In the genomic region with DNA sequence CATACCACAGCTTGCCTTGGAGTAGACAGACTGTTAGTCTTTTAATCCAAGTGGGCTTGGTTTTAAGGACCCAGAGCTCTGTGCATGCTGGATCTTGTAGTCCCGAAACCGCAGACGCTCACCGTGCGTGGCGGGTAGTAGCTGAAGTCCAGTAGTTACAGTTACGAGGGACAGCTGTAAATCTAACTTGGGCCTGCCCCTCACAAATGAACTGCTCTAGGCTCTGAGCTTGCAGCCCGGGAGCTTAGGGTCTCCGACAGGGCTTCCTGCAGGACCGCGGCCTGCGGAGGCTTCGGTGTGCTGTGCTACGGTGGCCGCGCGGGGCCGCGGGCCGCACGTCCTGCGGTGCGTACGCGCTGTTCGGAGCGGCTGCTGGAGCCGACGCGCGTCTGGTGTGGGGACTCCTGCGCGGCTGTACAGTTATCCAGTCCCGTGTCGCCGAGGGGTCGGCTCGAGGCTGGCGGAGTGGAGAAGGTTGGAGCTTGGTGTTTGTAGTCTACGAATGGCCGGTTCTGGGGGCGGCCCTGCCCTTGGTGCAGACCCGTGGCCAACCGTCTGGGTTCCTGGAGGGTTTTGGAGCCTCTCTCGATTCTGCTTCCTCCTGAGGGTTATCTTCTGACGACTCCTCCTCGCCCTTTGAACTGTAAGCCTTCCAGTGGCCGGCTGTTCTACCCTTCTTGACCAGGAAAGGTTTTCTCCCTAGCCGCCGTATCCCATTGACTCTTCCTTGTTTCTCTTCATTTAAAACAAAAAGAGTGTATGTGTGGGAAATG, we compare ENCODE assay signal across 9 mouse cellular contexts. TPM values are rescaled to one million over a fixed set of nuclear protein-coding genes. Genes with fewer than 3 reads are reported as not detected.
A peak's percentile ranks its signal among the peaks of the same experiment; 100 is the strongest.
DNase-seq lines count a peak whose midpoint lies in the region; ATAC-seq and TF ChIP-seq lines count a peak whose summit lies in the region.
"Had no signal": no experiment of that assay in that cellular context is flagged by ENCODE, and none has a peak within 500 bp of the region (broad histone marks: within the 10 kb centered on the region; RNA-seq: fewer than 3 reads in every experiment).

Gene Atg4c, plus strand, starts transcription at position 125 of the 773 bp plus-strand sequence.

- WGBS in embryonic facial prominence, embryonic 13.5 days: under 1% methylated on average over 50 of the region's 50 CpGs
- WGBS in limb, embryonic 11.5 days: under 1% methylated on average over 50 of the region's 50 CpGs
- under 1% methylated on average over 50 of the region's 50 CpGs for WGBS in midbrain, embryonic 13.5 days
- WGBS in small intestine, adult 2 months: under 1% methylated on average over 50 of the region's 50 CpGs

- H3K9ac ChIP-seq in embryonic facial prominence, embryonic 13.5 days: peak within 1 kb of the TSS; percentile 93
- peak within 1 kb of the TSS; percentile 70 for H3K9ac ChIP-seq in limb, embryonic 11.5 days (ENCODE audit: low read length)
- peak within 1 kb of the TSS; percentile 83 for H3K9ac ChIP-seq in midbrain, embryonic 13.5 days (replicated peaks)

- DNase-seq in 3134 (ENCODE audit: extremely low read depth, insufficient read length, low spot score): peak; percentile 94
- DNase-seq in adrenal gland, postnatal 4 days (ENCODE audit: low spot score in 2 of 2): peak; percentile 61 to 67
- DNase-seq in heart, adult 18-20 months: peak; percentile 90 to 93
- DNase-seq in kidney, adult 18-20 months: peak; percentile 92
- peak; percentile 90 for DNase-seq in limb, embryonic 11.5 days (ENCODE audit: low spot score)

- peak within 1 kb of the TSS; percentile 72 for H3K4me3 ChIP-seq in embryonic facial prominence, embryonic 13.5 days
- peak within 1 kb of the TSS; percentile 68 for H3K4me3 ChIP-seq in limb, embryonic 11.5 days (ENCODE audit: low read depth, low read length)
- peak within 1 kb of the TSS; percentile 64 for H3K4me3 ChIP-seq in midbrain, embryonic 13.5 days (replicated peaks)
- peak within 1 kb of the TSS; percentile 71 for H3K4me3 ChIP-seq in small intestine, adult 2 months (ENCODE audit: low read depth, low read length)

- peak within 1 kb of the TSS; percentile 96 for H3K27ac ChIP-seq in embryonic facial prominence, embryonic 13.5 days
- peak within 1 kb of the TSS; percentile 81 for H3K27ac ChIP-seq in limb, embryonic 11.5 days (replicated peaks; ENCODE audit: low read depth, low read length)
- peak within 1 kb of the TSS; percentile 92 for H3K27ac ChIP-seq in midbrain, embryonic 13.5 days
- H3K27ac ChIP-seq in small intestine, adult 2 months (ENCODE audit: insufficient read depth, low read depth, low read length): peak within 1 kb of the TSS; percentile 95

- ATAC-seq in embryonic facial prominence, embryonic 13.5 days (ENCODE audit: insufficient number of reproducible peaks, insufficient read depth, low FRiP score, low TSS enrichment, low read depth): peak; percentile 91
- ATAC-seq in limb, embryonic 11.5 days (ENCODE audit: insufficient number of reproducible peaks, low FRiP score, low TSS enrichment, low read depth): peak; percentile 94
- ATAC-seq in midbrain, embryonic 13.5 days: peak; percentile 99

- TF ChIP-seq POLR2A in small intestine, adult 2 months (IDR thresholded peaks at IDR 0.05; ENCODE audit: low read depth, low read length): no peak; the same call in 1 of the 2 replicates

- H3K9me3 ChIP-seq in embryonic facial prominence, embryonic 13.5 days: no peaks in the 10 kb centered on the region
- H3K9me3 ChIP-seq in limb, embryonic 11.5 days (ENCODE audit: control insufficient read depth, low read length): no peaks in the 10 kb centered on the region
- 0 out of 2 replicates have a peak, but pooled peaks cover 3% of the 10 kb centered on the region for H3K9me3 ChIP-seq in midbrain, embryonic 13.5 days

- H3K4me1 ChIP-seq in embryonic facial prominence, embryonic 13.5 days: no peaks in the 10 kb centered on the region
- H3K4me1 ChIP-seq in limb, embryonic 11.5 days (ENCODE audit: control insufficient read depth, insufficient read depth, low read length): no peaks in the 10 kb centered on the region
- 0 out of 2 replicates have a peak, but pooled peaks cover 7% of the 10 kb centered on the region for H3K4me1 ChIP-seq in midbrain, embryonic 13.5 days (replicated peaks)
- no peaks in the 10 kb centered on the region for H3K4me1 ChIP-seq in small intestine, adult 2 months (ENCODE audit: control insufficient read depth, insufficient read depth, insufficient read length, low read length)

- H3K4me2 ChIP-seq in embryonic facial prominence, embryonic 13.5 days: peak within 1 kb of the TSS; percentile 73
- peak within 1 kb of the TSS; percentile 68 for H3K4me2 ChIP-seq in limb, embryonic 11.5 days (ENCODE audit: low read depth, severe bottlenecking)
- peak within 1 kb of the TSS; percentile 52 for H3K4me2 ChIP-seq in midbrain, embryonic 13.5 days (replicated peaks)

- no peaks in the 10 kb centered on the region for H3K27me3 ChIP-seq in embryonic facial prominence, embryonic 13.5 days
- H3K27me3 ChIP-seq in limb, embryonic 11.5 days (ENCODE audit: control insufficient read depth, insufficient read depth, low read length): no peaks in the 10 kb centered on the region
- no peaks in the 10 kb centered on the region for H3K27me3 ChIP-seq in midbrain, embryonic 13.5 days
- no peaks in the 10 kb centered on the region for H3K27me3 ChIP-seq in small intestine, adult 2 months (ENCODE audit: control insufficient read depth, insufficient read depth, low read length)
- H3K27me3 ChIP-seq: CH12.LX had no signal

- TF ChIP-seq CTCF in small intestine, adult 2 months (IDR thresholded peaks at IDR 0.05; ENCODE audit: extremely low read depth, insufficient read length, insufficient replicate concordance, low read depth, low read length): no peak

- 0 out of 2 replicates have a peak, but pooled peaks cover 3% of the 10 kb centered on the region for H3K36me3 ChIP-seq in embryonic facial prominence, embryonic 13.5 days
- no peaks in the 10 kb centered on the region; the same call in 1 of the 2 replicates for H3K36me3 ChIP-seq in limb, embryonic 11.5 days (ENCODE audit: control insufficient read depth, insufficient read depth, low read length)
- no peaks in the 10 kb centered on the region for H3K36me3 ChIP-seq in midbrain, embryonic 13.5 days
- no peaks in the 10 kb centered on the region for H3K36me3 ChIP-seq in small intestine, adult 2 months (ENCODE audit: control insufficient read depth, insufficient read depth, low read length)

RNA-seq across cellular contexts. Expression of gene Atg4c, which starts in this region (rescaled TPM):
- total RNA-seq in adrenal gland, postnatal 4 days (2021): 10 to 100 TPM; 12.9 to 13.8 TPM
- 16.9 and 22.0 TPM in 2 replicates for polyA plus RNA-seq in embryonic facial prominence, embryonic 13.5 days (2015; fragmentation: Nextera tagmentation; extraction: Ambion mirVana)
- total RNA-seq in heart, adult 18-20 months (2021): 1 to 10 TPM; 5.7 to 6.3 TPM
- 17.8 and 18.9 TPM in 2 replicates for polyA plus RNA-seq in limb, embryonic 11.5 days (2014; fragmentation: Nextera tagmentation; extraction: Ambion mirVana)
- polyA plus RNA-seq in midbrain, embryonic 13.5 days (2015; fragmentation: Nextera tagmentation; extraction: Ambion mirVana): 15.2 and 15.5 TPM in 2 replicates
- polyA plus RNA-seq in small intestine, adult 2 months (2012; rRNA removed): 1.1 and 3.3 TPM in 2 replicates
- total RNA-seq: CH12.LX had no signal

Comparison
In these comparisons a context has a peak if more than half of its experiments do, and no peak if none do; other contexts are left out.
1. Peak in every context shown above with its lines: DNase-seq, ATAC-seq, H3K4me3 ChIP-seq and H3K27ac ChIP-seq.